ENCODE assay signal across 8 mouse cellular contexts in the genomic region with DNA sequence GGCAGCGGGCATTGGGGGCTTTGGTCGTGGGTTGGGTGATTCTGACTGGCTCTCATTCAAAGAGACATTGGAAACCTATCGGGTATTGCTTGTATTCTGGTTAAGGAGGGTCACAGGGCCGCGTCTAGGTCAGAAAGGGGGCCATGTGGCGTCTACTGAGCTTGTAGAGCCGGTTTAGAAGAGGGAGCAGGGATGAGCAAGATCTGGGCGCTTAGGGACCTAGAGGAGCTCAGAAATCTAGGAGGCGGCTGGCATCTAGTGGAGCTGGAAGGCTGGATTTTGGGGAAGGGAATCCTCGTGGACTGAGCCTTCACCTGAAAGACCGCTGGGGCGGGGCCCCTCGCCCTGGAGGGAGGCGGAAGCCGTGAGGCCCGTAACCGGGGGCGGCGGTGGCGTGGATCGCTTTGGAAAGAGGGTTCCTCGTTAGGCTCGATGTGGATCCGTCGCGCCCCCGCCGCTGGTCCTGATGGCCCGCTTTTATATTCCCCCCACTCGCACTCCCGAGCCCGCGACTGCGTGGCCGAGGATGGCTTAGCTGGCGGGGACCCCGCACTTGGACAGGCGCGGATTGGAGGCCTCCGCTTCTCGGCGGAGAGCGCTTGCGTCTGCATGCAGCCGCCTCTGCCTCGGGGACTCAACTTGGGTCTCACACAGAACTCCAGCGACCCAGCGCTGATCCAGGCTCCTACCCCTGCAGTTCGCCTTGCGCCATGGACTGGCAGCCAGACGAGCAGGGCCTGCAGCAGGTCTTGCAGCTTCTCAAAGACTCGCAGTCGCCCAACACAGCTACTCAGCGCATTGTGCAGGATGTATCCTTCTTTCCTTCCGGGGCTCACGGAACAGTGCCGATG. TPM values are rescaled to one million over a fixed set of nuclear protein-coding genes. Genes with fewer than 3 reads are reported as not detected.
DNase-seq lines count a peak whose midpoint lies in the region; ATAC-seq and TF ChIP-seq lines count a peak whose summit lies in the region.

No protein-coding gene starts in this region.

- TF ChIP-seq CTCF in kidney, postnatal 0 days (IDR thresholded peaks at IDR 0.05; ENCODE audit: low read depth) = no peak

- H3K4me2 ChIP-seq in embryonic facial prominence, embryonic 11.5 days (ENCODE audit: low read depth, low read length) = peak overlapping the region; percentile 84
- peak overlapping the region; percentile 96 for H3K4me2 ChIP-seq in heart, embryonic 14.5 days (ENCODE audit: low read length)
- H3K4me2 ChIP-seq in kidney, postnatal 0 days (ENCODE audit: low read length) = peak overlapping the region; percentile 99
- peak overlapping the region; percentile 90 for H3K4me2 ChIP-seq in liver, embryonic 16.5 days (ENCODE audit: low read depth, low read length)
- H3K4me2 ChIP-seq in neural tube, embryonic 11.5 days (ENCODE audit: low read depth) = peak overlapping the region; percentile 98

- H3K36me3 ChIP-seq in embryonic facial prominence, embryonic 11.5 days (replicated peaks; ENCODE audit: control insufficient read depth, insufficient read depth, low read depth, low read length) = peaks cover 4% of the 10 kb centered on the region
- peaks cover 43% of the 10 kb centered on the region for H3K36me3 ChIP-seq in heart, embryonic 14.5 days (ENCODE audit: control insufficient read depth, insufficient read depth, low read length)
- H3K36me3 ChIP-seq in kidney, postnatal 0 days (ENCODE audit: insufficient read depth, low read length) = peaks cover 9% of the 10 kb centered on the region
- H3K36me3 ChIP-seq in liver, embryonic 16.5 days (ENCODE audit: control insufficient read depth, insufficient read depth) = peaks cover 28% of the 10 kb centered on the region
- peaks cover 13% of the 10 kb centered on the region for H3K36me3 ChIP-seq in neural tube, embryonic 11.5 days (ENCODE audit: control insufficient read depth, insufficient read depth, low read length)

- DNase-seq in A20 (ENCODE audit: low read depth, low spot score) (peak; percentile 78), ZHBTc4 (ENCODE audit: low read depth, low spot score) (peak; percentile 58)
- peak; percentile 58 for DNase-seq in embryonic facial prominence, embryonic 11.5 days (ENCODE audit: low spot score)
- DNase-seq in kidney, postnatal 0 days (ENCODE audit: low spot score) = peak; percentile 49
- peak; percentile 48 for DNase-seq in neural tube, embryonic 11.5 days (ENCODE audit: low spot score)
- peak; percentile 73 for DNase-seq in testis, postnatal 10 days (ENCODE audit: low spot score)

- WGBS in embryonic facial prominence, embryonic 11.5 days = under 1% methylated on average over 56 of the region's 57 CpGs
- WGBS in heart, embryonic 14.5 days = under 1% methylated on average over 56 of the region's 57 CpGs
- WGBS in kidney, postnatal 0 days = under 1% methylated on average over 53 of the region's 57 CpGs
- under 1% methylated on average over 50 of the region's 57 CpGs for WGBS in liver, embryonic 16.5 days (ENCODE audit: insufficient replicate concordance)
- under 1% methylated on average over 57 of the region's 57 CpGs for WGBS in neural tube, embryonic 11.5 days

- H3K9ac ChIP-seq in embryonic facial prominence, embryonic 11.5 days (replicated peaks; ENCODE audit: low read length) = peak overlapping the region; percentile 92
- peak overlapping the region; percentile 92 for H3K9ac ChIP-seq in heart, embryonic 14.5 days (ENCODE audit: low read length)
- peak overlapping the region; percentile 89 for H3K9ac ChIP-seq in kidney, postnatal 0 days (ENCODE audit: low read depth, low read length)
- H3K9ac ChIP-seq in liver, embryonic 16.5 days (ENCODE audit: low read depth, low read length) = peak overlapping the region; percentile 90
- peak overlapping the region; percentile 93 for H3K9ac ChIP-seq in neural tube, embryonic 11.5 days (ENCODE audit: low read length)

- H3K4me1 ChIP-seq in embryonic facial prominence, embryonic 11.5 days (ENCODE audit: control insufficient read depth, insufficient read depth, low read length) = peaks cover 3% of the 10 kb centered on the region
- peaks cover 0 to 22% of the 10 kb centered on the region in 2 experiments; a peak in 3 of 4 replicates for H3K4me1 ChIP-seq in heart, embryonic 14.5 days (ENCODE audit: control insufficient read depth in 2 of 2, insufficient read depth in 2 of 2, low read length in 2 of 2)
- peaks cover 13% of the 10 kb centered on the region for H3K4me1 ChIP-seq in kidney, postnatal 0 days (replicated peaks; ENCODE audit: insufficient read depth, low read length)
- H3K4me1 ChIP-seq in liver, embryonic 16.5 days (ENCODE audit: control insufficient read depth, low read depth, low read length) = peaks cover 51% of the 10 kb centered on the region
- peaks cover 14% of the 10 kb centered on the region; the same call in 1 of the 2 replicates for H3K4me1 ChIP-seq in neural tube, embryonic 11.5 days (ENCODE audit: control insufficient read depth, insufficient read depth, low read length)

- no peaks in the 10 kb centered on the region for H3K27me3 ChIP-seq in embryonic facial prominence, embryonic 11.5 days (ENCODE audit: control insufficient read depth, insufficient read depth, low read length)
- H3K27me3 ChIP-seq in heart, embryonic 14.5 days (ENCODE audit: control insufficient read depth, insufficient read depth, low read length) = no peaks in the 10 kb centered on the region
- no peaks in the 10 kb centered on the region for H3K27me3 ChIP-seq in kidney, postnatal 0 days (ENCODE audit: insufficient read depth, low read length)
- H3K27me3 ChIP-seq in liver, embryonic 16.5 days (ENCODE audit: control insufficient read depth, insufficient read depth, low read depth, low read length) = no peaks in the 10 kb centered on the region
- H3K27me3 ChIP-seq in neural tube, embryonic 11.5 days (ENCODE audit: control insufficient read depth, insufficient read depth, low read length) = no peaks in the 10 kb centered on the region

- H3K27ac ChIP-seq in embryonic facial prominence, embryonic 11.5 days (replicated peaks; ENCODE audit: low read depth, low read length) = peak overlapping the region; percentile 99
- peak overlapping the region; percentile 99 for H3K27ac ChIP-seq in heart, embryonic 14.5 days (replicated peaks in 1 of 2; ENCODE audit: control insufficient read depth in 1 of 2, insufficient read depth in 1 of 2, low read depth in 2 of 2, low read length in 2 of 2)
- H3K27ac ChIP-seq in kidney, postnatal 0 days = peak overlapping the region; percentile 99
- peak overlapping the region; percentile 97 for H3K27ac ChIP-seq in liver, embryonic 16.5 days (ENCODE audit: low read length)
- peak overlapping the region; percentile 98 for H3K27ac ChIP-seq in neural tube, embryonic 11.5 days (ENCODE audit: low read depth, low read length)

- peak; percentile 15 for ATAC-seq in embryonic facial prominence, embryonic 11.5 days (replicated peaks; ENCODE audit: insufficient number of reproducible peaks, low FRiP score, low TSS enrichment, low read depth)
- ATAC-seq in heart, embryonic 14.5 days (ENCODE audit: insufficient number of reproducible peaks, insufficient read depth, low FRiP score, low read depth) = 0 out of 2 replicates have a peak, but pooled peaks have one; percentile 19
- 0 out of 2 replicates have a peak, but pooled peaks have one; percentile 2 for ATAC-seq in kidney, postnatal 0 days (replicated peaks; ENCODE audit: low FRiP score, low read depth)
- ATAC-seq in liver, embryonic 16.5 days (ENCODE audit: low read depth) = peak; percentile 19
- ATAC-seq in neural tube, embryonic 11.5 days (ENCODE audit: insufficient read depth, low FRiP score, low TSS enrichment) = no peak

- H3K4me3 ChIP-seq in embryonic facial prominence, embryonic 11.5 days (ENCODE audit: low read depth, low read length) = peak overlapping the region; percentile 83
- peak overlapping the region; percentile 84 to 96 for H3K4me3 ChIP-seq in heart, embryonic 14.5 days (ENCODE audit: control insufficient read depth in 1 of 2, insufficient read depth in 1 of 2, low read depth in 1 of 2, low read length in 2 of 2)
- H3K4me3 ChIP-seq in kidney, postnatal 0 days (replicated peaks; ENCODE audit: low read depth, low read length) = peak overlapping the region; percentile 85
- peak overlapping the region; percentile 76 for H3K4me3 ChIP-seq in liver, embryonic 16.5 days (ENCODE audit: low read depth, low read length)
- peak overlapping the region; percentile 79 for H3K4me3 ChIP-seq in neural tube, embryonic 11.5 days (ENCODE audit: low read depth, low read length)

- no peaks in the 10 kb centered on the region for H3K9me3 ChIP-seq in embryonic facial prominence, embryonic 11.5 days (replicated peaks; ENCODE audit: control insufficient read depth, low read length)
- no peaks in the 10 kb centered on the region for H3K9me3 ChIP-seq in heart, embryonic 14.5 days (ENCODE audit: control insufficient read depth, low read length)
- no peaks in the 10 kb centered on the region for H3K9me3 ChIP-seq in kidney, postnatal 0 days (replicated peaks; ENCODE audit: low read length)
- no peaks in the 10 kb centered on the region for H3K9me3 ChIP-seq in liver, embryonic 16.5 days (replicated peaks; ENCODE audit: control insufficient read depth, low read length)
- no peaks in the 10 kb centered on the region for H3K9me3 ChIP-seq in neural tube, embryonic 11.5 days (ENCODE audit: control insufficient read depth, low read length)

RNA-seq across cellular contexts. Expression of gene Tnpo2, which starts 1.2 kb away (rescaled TPM):
- 17.0 and 20.5 TPM in 2 replicates for polyA plus RNA-seq in embryonic facial prominence, embryonic 11.5 days (2014; fragmentation: Nextera tagmentation; extraction: Ambion mirVana)
- polyA plus RNA-seq in heart, embryonic 14.5 days (2014; fragmentation: Nextera tagmentation; extraction: Ambion mirVana) = 13.0 and 15.2 TPM in 2 replicates
- polyA plus RNA-seq in kidney, postnatal 0 days (2015; fragmentation: Nextera tagmentation; extraction: Ambion mirVana) = 19.0 and 19.4 TPM in 2 replicates
- polyA plus RNA-seq in liver, embryonic 16.5 days (2015; fragmentation: Nextera tagmentation; extraction: Ambion mirVana) = 17.7 and 17.8 TPM in 2 replicates
- 16.3 and 19.7 TPM in 2 replicates for polyA plus RNA-seq in neural tube, embryonic 11.5 days (2014; fragmentation: Nextera tagmentation; extraction: Ambion mirVana)

RNA-seq across cellular contexts. Expression of gene Trir, which starts 11.3 kb away (rescaled TPM):
- 172 and 178 TPM in 2 replicates for polyA plus RNA-seq in embryonic facial prominence, embryonic 11.5 days (2014; fragmentation: Nextera tagmentation; extraction: Ambion mirVana)
- polyA plus RNA-seq in heart, embryonic 14.5 days (2014; fragmentation: Nextera tagmentation; extraction: Ambion mirVana) = 92.0 and 95.9 TPM in 2 replicates
- polyA plus RNA-seq in kidney, postnatal 0 days (2015; fragmentation: Nextera tagmentation; extraction: Ambion mirVana) = 120 and 131 TPM in 2 replicates
- 49.2 and 50.0 TPM in 2 replicates for polyA plus RNA-seq in liver, embryonic 16.5 days (2015; fragmentation: Nextera tagmentation; extraction: Ambion mirVana)
- polyA plus RNA-seq in neural tube, embryonic 11.5 days (2014; fragmentation: Nextera tagmentation; extraction: Ambion mirVana) = 158 and 170 TPM in 2 replicates

RNA-seq across cellular contexts. Expression of gene Asna1, which starts 12.8 kb away (rescaled TPM):
- polyA plus RNA-seq in embryonic facial prominence, embryonic 11.5 days (2014; fragmentation: Nextera tagmentation; extraction: Ambion mirVana) = 130 and 132 TPM in 2 replicates
- polyA plus RNA-seq in heart, embryonic 14.5 days (2014; fragmentation: Nextera tagmentation; extraction: Ambion mirVana) = 91.5 and 109 TPM in 2 replicates
- 116 and 125 TPM in 2 replicates for polyA plus RNA-seq in kidney, postnatal 0 days (2015; fragmentation: Nextera tagmentation; extraction: Ambion mirVana)
- polyA plus RNA-seq in liver, embryonic 16.5 days (2015; fragmentation: Nextera tagmentation; extraction: Ambion mirVana) = 48.6 and 55.8 TPM in 2 replicates
- 129 and 130 TPM in 2 replicates for polyA plus RNA-seq in neural tube, embryonic 11.5 days (2014; fragmentation: Nextera tagmentation; extraction: Ambion mirVana)

RNA-seq across cellular contexts. Expression of gene Fbxw9, which starts 21.9 kb away (rescaled TPM):
- polyA plus RNA-seq in embryonic facial prominence, embryonic 11.5 days (2014; fragmentation: Nextera tagmentation; extraction: Ambion mirVana) = 20.4 and 21.2 TPM in 2 replicates
- polyA plus RNA-seq in heart, embryonic 14.5 days (2014; fragmentation: Nextera tagmentation; extraction: Ambion mirVana) = 16.6 and 21.6 TPM in 2 replicates
- 35.2 and 38.5 TPM in 2 replicates for polyA plus RNA-seq in kidney, postnatal 0 days (2015; fragmentation: Nextera tagmentation; extraction: Ambion mirVana)
- polyA plus RNA-seq in liver, embryonic 16.5 days (2015; fragmentation: Nextera tagmentation; extraction: Ambion mirVana) = 10.3 and 10.4 TPM in 2 replicates
- 25.0 and 25.8 TPM in 2 replicates for polyA plus RNA-seq in neural tube, embryonic 11.5 days (2014; fragmentation: Nextera tagmentation; extraction: Ambion mirVana)

RNA-seq across cellular contexts. Expression of gene Best2, which starts 23.6 kb away (rescaled TPM):
- not detected in 2 replicates for polyA plus RNA-seq in embryonic facial prominence, embryonic 11.5 days (2014; fragmentation: Nextera tagmentation; extraction: Ambion mirVana)
- not detected in 2 replicates for polyA plus RNA-seq in heart, embryonic 14.5 days (2014; fragmentation: Nextera tagmentation; extraction: Ambion mirVana)
- not detected in 2 replicates for polyA plus RNA-seq in kidney, postnatal 0 days (2015; fragmentation: Nextera tagmentation; extraction: Ambion mirVana)
- not detected in 2 replicates for polyA plus RNA-seq in liver, embryonic 16.5 days (2015; fragmentation: Nextera tagmentation; extraction: Ambion mirVana)
- not detected in 2 replicates for polyA plus RNA-seq in neural tube, embryonic 11.5 days (2014; fragmentation: Nextera tagmentation; extraction: Ambion mirVana)
